Mouse (Mus musculus) G1E (cell line): ENCODE measurements around the gene Sfrp4.

ENCODE experiments used
- CTCF ChIP-seq: IDR thresholded peaks from 2 replicates; pipeline ENCODE4 v1.5.1; 2012; ENCODE audit warnings: low read depth, low read length, inconsistent platforms, mixed read lengths
- GATA2 ChIP-seq: IDR thresholded peaks from 2 replicates; pipeline ENCODE4 v1.6.1; 2012; ENCODE audit warnings: low read depth, low read length, inconsistent platforms, borderline replicate concordance

- TF ChIP-seq CTCF (no peak), GATA2 (no peak)
Observed at GRCm38 (mm10) chr13:19643519-19643918, 20.6 kb downstream of the Sfrp4 start.
